Mouse (Mus musculus): Measurements from ENCODE around the gene Clec3a. TPM values are rescaled to one million over a fixed set of nuclear protein-coding genes. Genes with fewer than 3 reads are reported as not detected.

The Clec3a gene
- polyA plus RNA-seq (2017; shearing (Covaris generic)) = not detected

GRCm38 (mm10) chr8:114417786-114418185, at the start of gene Clec3a:
Gene Clec3a, plus strand, starts transcription at chr8:114418086.

DNA sequence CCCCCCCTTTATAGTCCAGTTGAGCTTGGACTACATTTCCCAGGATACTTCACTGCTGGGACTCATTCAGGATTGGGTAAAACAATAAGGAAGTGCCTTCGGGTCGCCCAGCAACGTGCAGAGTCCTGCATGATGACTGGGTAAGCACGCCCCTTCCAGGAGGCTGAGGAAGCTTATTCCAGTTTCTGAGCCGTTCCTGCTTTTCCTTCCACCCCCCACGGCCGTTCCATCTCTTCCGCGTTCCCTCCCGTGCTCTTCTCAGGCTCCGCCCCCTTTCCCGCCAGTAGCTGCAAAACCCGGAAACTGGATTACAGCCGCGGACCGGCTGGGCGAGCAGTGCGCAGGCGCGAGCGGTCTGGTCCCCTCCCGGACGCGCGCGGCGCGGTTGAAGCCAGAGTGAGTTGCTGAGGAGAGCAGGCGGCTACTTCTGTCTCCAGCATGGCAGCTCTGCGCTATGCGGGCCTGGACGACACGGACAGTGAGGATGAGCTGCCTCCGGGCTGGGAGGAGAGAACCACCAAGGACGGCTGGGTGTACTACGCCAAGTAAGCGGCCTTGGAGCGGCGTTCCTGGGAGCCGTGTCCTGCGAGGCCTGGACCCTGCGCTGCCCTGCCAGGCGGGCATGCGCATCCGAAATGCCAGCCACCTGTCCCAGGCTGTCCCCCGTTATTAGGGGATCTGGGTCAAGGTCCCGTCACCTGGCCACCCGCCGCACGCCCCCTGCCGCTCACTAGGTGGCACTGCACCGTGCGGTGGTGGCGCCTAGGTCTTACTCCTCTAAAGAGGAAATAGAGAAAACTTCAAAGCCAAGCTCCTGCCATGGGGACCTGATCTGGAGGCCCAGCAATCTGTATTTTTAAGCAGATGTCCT, 21.7 kb downstream of the Clec3a start, which contains the start of gene Wwox:
Gene Wwox (plus strand): TSS at position 322 of the 871 bp plus-strand sequence.

Other genes starting within 250 kb of the Clec3a start
- 0.15 TPM for gene Vat1l, start 212.5 kb upstream of the Clec3a start, polyA plus RNA-seq (2017; shearing (Covaris generic))
- 10.5 TPM for gene Wwox, start 21.6 kb downstream of the Clec3a start, polyA plus RNA-seq (2017; shearing (Covaris generic))

All from CD4-positive, CD25-positive, alpha-beta regulatory T cell, adult 9 weeks (primary cell).